Mouse (Mus musculus) midbrain, embryonic 12.5 days (tissue): ENCODE data around the gene Clcn6. TPM values are rescaled to one million over a fixed set of nuclear protein-coding genes. Genes with fewer than 3 reads are reported as not detected.

Source experiments
- ATAC-seq: fragments of 200-750 bp; cut with Nextera tagmentation; 2 replicates; pipeline ENCODE4 v1.8.0; 2017; ENCODE audit warnings: low read depth, moderate TSS enrichment, moderate library complexity; ENCODE audit not compliant: low FRiP score
- H3K27ac ChIP-seq: fragments of 300-500 bp; sonication (generic); replicated peaks from 2 replicates; pipeline ENCODE4 v1.5.1; 2016; ENCODE audit warnings: mild to moderate bottlenecking
- H3K27me3 ChIP-seq: fragments of 300-500 bp; sonication (generic); 2 replicates; pipeline ENCODE4 v1.6.1; 2016; ENCODE audit warnings: mild to moderate bottlenecking
- H3K36me3 ChIP-seq: fragments of 300-500 bp; sonication (generic); 2 replicates; pipeline ENCODE4 v1.6.1; 2016
- H3K4me1 ChIP-seq: fragments of 300-500 bp; sonication (generic); 2 replicates; pipeline ENCODE4 v1.6.1; 2016
- H3K4me2 ChIP-seq: fragments of 300-500 bp; sonication (generic); replicated peaks from 2 replicates; pipeline ENCODE4 v1.6.1; 2016; ENCODE audit warnings: mild to moderate bottlenecking, moderate library complexity
- H3K4me3 ChIP-seq: fragments of 300-500 bp; sonication (generic); 2 replicates; pipeline ENCODE4 v1.5.1; 2016; ENCODE audit warnings: mild to moderate bottlenecking
- H3K9ac ChIP-seq: fragments of 300-500 bp; sonication (generic); replicated peaks from 2 replicates; pipeline ENCODE4 v1.6.1; 2016; ENCODE audit warnings: mild to moderate bottlenecking, moderate library complexity
- H3K9me3 ChIP-seq: fragments of 300-500 bp; sonication (generic); 2 replicates; pipeline ENCODE4 v1.6.1; 2016; ENCODE audit warnings: mild to moderate bottlenecking
- WGBS: fragments of 180-500 bp; shearing (Covaris S2); methylation state at CpG from one replicate; pipeline ENCODE4 v1.1.7; 2016; 5-methylcytosine and 5-hydroxymethylcytosine counted together
- polyA plus RNA-seq: library from polyadenylated mRNA; unstranded; fragments of >200 nt; fragmentation: Nextera tagmentation; extraction: Ambion mirVana; gene quantifications from 2 replicates; pipeline ENCODE4 v1.2.1, GENCODE M21; 2016

The Clcn6 gene
- polyA plus RNA-seq, 1 experiment from 2014 or later = 26.9 TPM

DNA sequence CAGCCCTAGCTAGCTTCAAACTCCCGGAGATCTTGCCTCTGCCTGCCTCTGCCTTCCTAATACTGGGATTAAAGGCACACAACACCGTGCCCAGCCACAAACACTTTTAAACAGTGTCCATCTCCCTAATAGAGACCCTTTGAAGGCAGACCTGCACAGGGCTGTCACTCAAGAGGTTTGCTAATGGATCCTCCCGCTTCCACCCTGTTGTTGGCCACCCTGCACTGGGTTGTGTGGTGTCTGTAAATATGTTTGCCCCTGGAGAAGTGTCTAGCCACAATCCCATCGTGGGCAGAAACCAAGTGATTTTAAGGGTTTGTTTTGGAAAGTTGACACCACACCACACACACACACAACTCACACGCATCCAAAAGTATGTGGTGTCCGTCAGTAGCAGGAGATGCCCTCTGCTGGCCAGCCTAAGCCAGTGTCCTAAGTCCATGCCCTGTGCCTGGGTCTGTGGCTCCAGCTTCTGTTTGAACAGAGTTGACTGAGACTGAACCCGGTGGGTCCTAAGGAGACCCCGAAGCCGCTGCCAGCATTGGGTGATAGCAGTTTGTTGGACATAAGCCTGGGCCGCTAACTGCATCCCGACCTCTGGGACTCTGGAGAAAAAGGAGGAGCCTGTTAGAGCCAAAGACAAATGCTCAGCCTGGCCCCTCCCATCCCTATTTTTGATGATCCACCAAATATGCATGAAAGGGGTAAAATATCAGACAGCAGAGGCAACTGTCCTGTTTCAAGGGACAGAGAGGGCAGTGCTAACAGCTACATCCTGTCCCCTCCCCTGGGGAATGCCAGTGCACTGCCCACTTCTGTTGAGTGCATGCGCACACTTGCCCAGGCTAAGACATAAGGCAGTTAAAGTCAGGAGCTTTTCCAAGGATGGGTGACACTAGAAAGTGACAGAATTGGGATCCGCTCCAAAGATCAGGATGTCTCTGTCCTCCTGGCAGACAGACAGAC is 21.8 kb upstream of the Clcn6 start:
- Histone ChIP-seq H3K36me3 (peaks cover 33% of the 10 kb centered on the region), H3K9me3 (no peaks in the 10 kb centered on the region), H3K4me3 (no peak overlapping the region), H3K27ac (no peak overlapping the region), H3K4me1 (no peaks in the 10 kb centered on the region), H3K27me3 (peaks cover 5% of the 10 kb centered on the region; the same call in 1 of the 2 replicates), H3K4me2 (no peak overlapping the region), H3K9ac (0 out of 2 replicates have a peak overlapping the region, but pooled peaks have one; percentile 1)
- ATAC-seq = peak; percentile 50
- 57% methylated on average over 13 of the region's 13 CpGs for WGBS

DNA sequence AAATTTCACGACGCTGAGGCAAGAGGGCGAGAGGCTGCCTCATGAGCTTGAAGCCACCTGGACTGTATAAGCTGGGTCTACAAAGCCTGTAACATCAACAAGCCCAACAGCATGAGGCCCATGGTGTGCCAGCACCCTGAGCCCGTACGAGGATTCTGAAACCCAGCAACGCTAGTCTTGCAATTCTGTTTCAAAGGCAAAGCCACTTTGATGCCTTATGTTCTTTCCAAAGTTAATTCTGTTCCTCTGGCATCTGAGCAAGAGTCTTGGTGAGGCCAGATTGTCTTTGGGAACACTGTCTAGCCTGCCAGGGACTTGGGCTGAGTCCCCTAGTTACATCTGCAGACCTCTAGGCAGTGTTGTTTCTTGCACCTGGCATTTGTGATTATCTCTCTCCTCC is 20.4 kb upstream of the Clcn6 start:
- WGBS = 91% methylated on average over 6 of the region's 6 CpGs
- H3K27me3 ChIP-seq = 0 out of 2 replicates have a peak, but pooled peaks cover 5% of the 10 kb centered on the region

DNA sequence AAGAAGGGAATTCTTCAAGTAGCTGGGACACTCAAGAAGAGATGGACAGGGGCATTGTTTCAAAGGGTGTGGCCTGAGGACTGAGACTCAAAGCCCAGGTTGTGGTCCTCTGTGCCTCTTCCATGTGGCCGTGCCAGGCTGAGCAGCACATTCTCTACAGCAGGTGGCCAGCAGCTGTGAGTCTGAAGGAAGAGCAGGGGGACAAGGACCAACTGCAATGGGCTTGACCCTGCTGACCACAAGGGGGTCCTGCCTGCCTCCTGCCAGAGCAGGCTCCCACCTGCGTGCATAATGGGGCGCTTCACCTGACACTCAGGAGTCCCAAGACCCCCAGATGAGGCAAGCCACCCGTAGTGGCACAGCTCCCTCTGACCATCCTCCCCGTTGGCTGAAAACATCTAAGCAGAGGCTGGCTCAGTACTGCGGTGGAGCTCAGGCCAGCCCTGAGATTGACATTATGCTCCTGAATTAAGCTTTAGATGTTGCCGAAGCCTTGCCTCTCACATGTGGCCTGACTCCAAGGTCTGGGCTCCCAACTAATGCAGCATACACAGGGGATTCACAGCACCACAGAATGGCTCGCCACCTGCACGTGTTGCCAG is 19.7 kb upstream of the Clcn6 start:
- no peak overlapping the region for H3K27ac ChIP-seq
- no peak overlapping the region for H3K9ac ChIP-seq
- H3K4me3 ChIP-seq = no peak overlapping the region
- no peak for ATAC-seq
- H3K4me2 ChIP-seq = no peak overlapping the region
- WGBS = 86% methylated on average over 9 of the region's 9 CpGs
- H3K27me3 ChIP-seq = 0 out of 2 replicates have a peak, but pooled peaks cover 5% of the 10 kb centered on the region
- H3K9me3 ChIP-seq = no peaks in the 10 kb centered on the region
- no peaks in the 10 kb centered on the region for H3K4me1 ChIP-seq
- peaks cover 53% of the 10 kb centered on the region for H3K36me3 ChIP-seq

More for the DNA sequence above, 20.4 kb upstream of the Clcn6 start:
- H3K9me3 ChIP-seq = no peaks in the 10 kb centered on the region
- H3K4me2 ChIP-seq = no peak overlapping the region
- H3K4me3 ChIP-seq = no peak overlapping the region
- H3K36me3 ChIP-seq = peaks cover 46% of the 10 kb centered on the region
- no peak overlapping the region for H3K9ac ChIP-seq
- no peak overlapping the region for H3K27ac ChIP-seq
- no peak for ATAC-seq
- H3K4me1 ChIP-seq = no peaks in the 10 kb centered on the region

DNA sequence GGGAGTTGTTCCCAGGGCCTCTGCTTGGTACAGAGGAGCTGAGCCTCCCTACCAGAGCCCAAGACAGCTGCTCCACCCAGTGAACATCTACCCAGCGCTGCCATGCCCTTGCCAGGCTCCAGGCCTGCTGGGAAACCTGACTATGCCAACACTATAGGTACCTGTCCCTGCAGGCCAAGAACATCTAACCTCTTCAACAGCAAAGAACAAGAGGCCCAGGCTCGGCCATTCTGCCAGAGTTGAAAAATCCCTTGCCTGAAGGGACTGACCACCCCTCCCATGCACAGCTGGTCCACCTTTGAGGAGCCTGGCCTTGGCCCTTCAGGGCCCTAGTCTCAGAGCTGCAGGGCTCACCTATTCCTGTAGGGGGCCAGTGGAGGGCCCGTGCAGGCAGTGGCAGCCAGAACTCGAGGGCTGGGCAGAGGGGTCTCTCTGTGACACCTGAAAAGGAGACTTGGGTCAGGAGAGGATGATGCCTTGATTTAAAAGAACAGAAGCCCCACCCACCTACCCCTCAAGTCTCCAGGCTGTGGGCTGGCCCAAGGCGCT is 19.1 kb upstream of the Clcn6 start:
- H3K36me3 ChIP-seq = peaks cover 59% of the 10 kb centered on the region
- ATAC-seq = no peak; the same call in 1 of the 2 replicates
- 70% methylated on average over 5 of the region's 5 CpGs for WGBS

DNA sequence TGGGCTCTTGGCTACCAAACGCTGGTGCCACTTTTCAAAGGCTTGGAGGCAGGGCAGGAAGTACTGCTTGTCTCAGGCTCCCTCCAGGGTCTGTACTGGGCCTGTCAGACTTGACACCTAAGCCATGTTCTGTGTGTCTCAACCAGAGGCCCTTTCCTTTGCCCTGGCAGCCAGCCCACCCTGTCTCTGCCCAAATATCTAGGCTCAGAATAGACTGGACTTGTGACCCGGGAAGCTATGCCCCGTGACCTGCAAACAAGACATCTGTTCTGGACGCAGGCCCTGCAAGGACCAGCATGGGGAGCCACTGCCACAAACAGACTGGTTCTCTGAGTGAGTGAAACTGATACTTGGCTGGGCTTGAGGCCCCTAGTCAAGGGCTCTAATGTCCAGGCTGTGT is 18.2 kb upstream of the Clcn6 start:
- WGBS = 90% methylated on average over 4 of the region's 4 CpGs
- H3K36me3 ChIP-seq = peaks cover 68% of the 10 kb centered on the region

More for the DNA sequence above, 19.1 kb upstream of the Clcn6 start:
- no peak overlapping the region for H3K27ac ChIP-seq
- H3K4me3 ChIP-seq = no peak overlapping the region
- no peak overlapping the region for H3K4me2 ChIP-seq
- 0 out of 2 replicates have a peak, but pooled peaks cover 5% of the 10 kb centered on the region for H3K27me3 ChIP-seq
- no peaks in the 10 kb centered on the region for H3K9me3 ChIP-seq
- H3K4me1 ChIP-seq = no peaks in the 10 kb centered on the region
- no peak overlapping the region for H3K9ac ChIP-seq

DNA sequence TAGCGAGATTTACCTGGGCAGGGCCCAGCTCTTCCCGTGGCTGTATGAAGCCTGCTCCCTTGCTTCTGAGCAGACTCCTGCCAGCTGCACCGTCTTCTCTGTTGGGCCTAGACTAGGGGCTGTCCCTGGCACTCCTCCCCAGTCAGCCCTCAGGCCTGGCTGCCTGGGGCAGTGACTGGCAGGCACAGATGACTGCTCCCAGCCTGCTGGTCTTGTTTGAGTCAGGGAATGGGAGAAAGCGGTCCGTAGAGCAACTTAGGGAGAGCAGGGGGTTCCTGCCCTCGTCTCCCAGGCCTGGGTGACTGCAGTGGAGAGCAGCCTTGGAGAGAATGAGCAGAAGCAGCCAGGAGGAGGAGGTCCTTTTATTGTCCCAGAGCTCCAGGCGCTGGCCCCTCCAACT is 17.6 kb upstream of the Clcn6 start:
- Histone ChIP-seq H3K4me2 (no peak overlapping the region), H3K9me3 (no peaks in the 10 kb centered on the region), H3K9ac (no peak overlapping the region), H3K27me3 (no peaks in the 10 kb centered on the region), H3K4me3 (no peak overlapping the region), H3K27ac (no peak overlapping the region), H3K36me3 (peaks cover 74% of the 10 kb centered on the region), H3K4me1 (no peaks in the 10 kb centered on the region)
- 93% methylated on average over 7 of the region's 7 CpGs for WGBS
- no peak for ATAC-seq

More for the DNA sequence above, 18.2 kb upstream of the Clcn6 start:
- no peaks in the 10 kb centered on the region for H3K9me3 ChIP-seq
- H3K4me3 ChIP-seq = no peak overlapping the region
- no peak overlapping the region for H3K9ac ChIP-seq
- no peak overlapping the region for H3K4me2 ChIP-seq
- 0 out of 2 replicates have a peak, but pooled peaks cover 1% of the 10 kb centered on the region for H3K27me3 ChIP-seq
- H3K4me1 ChIP-seq = no peaks in the 10 kb centered on the region
- ATAC-seq = no peak
- no peak overlapping the region for H3K27ac ChIP-seq

DNA sequence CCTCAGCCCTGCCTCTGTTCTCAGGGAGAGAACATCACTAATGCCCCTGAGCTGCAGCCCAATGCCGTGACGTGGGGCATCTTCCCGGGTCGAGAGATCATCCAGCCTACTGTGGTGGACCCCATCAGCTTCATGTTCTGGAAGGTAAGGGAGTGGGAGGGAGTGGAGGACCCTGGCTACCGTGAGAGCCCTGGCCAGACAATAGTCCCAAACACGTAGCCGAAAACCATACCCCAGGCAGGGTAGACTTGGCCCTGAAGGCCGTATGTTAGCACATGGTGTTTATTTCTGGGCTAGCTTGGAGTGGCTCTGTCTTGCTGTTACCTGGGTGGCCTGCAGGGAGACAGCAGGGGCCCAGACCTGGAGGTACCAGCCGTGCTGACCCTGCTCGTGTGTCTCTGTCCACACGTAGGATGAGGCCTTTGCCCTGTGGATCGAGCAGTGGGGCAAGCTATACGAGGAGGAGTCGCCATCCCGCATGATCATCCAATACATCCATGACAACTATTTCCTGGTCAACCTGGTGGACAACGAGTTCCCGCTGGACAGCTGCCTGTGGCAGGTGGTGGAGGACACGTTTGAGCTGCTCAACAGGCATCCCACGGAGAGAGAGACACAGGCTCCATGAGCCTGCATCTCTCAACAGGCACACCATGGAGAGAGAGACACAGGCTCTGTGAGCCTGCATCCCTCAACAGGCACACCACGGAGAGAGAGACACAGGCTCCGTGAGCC is 16.5 kb upstream of the Clcn6 start:
- Histone ChIP-seq H3K4me3 (no peak overlapping the region), H3K4me2 (no peak overlapping the region), H3K36me3 (peaks cover 84% of the 10 kb centered on the region), H3K4me1 (no peaks in the 10 kb centered on the region), H3K9ac (no peak overlapping the region), H3K9me3 (no peaks in the 10 kb centered on the region), H3K27ac (no peak overlapping the region), H3K27me3 (no peaks in the 10 kb centered on the region)
- 93% methylated on average over 21 of the region's 21 CpGs for WGBS
- ATAC-seq = no peak

DNA sequence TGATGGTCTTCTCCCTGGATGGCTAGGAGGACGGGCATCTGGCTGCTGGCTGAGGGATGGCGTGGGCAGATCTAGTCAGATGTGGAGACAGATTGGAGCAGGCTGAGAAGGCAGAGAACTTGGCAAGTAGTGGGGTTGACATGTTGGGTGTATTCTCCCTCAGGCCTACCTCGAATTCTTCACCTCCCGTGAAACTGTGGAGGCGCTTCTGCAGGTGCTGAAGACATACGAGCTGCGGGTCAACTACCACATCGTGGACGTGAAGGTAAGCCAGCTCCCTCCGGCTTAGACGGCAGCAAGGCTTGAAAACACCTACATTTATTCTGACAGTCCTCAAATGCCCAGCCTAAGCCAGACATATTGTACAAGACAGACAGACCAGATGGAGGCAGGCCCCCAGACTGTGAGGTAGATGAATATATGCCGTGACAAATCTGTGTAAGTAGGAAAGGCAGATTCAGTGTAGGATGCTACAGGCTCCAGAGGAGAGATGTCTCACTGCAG is 14.8 kb upstream of the Clcn6 start:
- H3K36me3 ChIP-seq = peaks cover 98% of the 10 kb centered on the region
- H3K4me3 ChIP-seq = no peak overlapping the region
- H3K4me2 ChIP-seq = no peak overlapping the region
- H3K27ac ChIP-seq = no peak overlapping the region
- H3K27me3 ChIP-seq = no peaks in the 10 kb centered on the region
- 93% methylated on average over 12 of the region's 12 CpGs for WGBS
- H3K9ac ChIP-seq = no peak overlapping the region
- H3K4me1 ChIP-seq = no peaks in the 10 kb centered on the region
- H3K9me3 ChIP-seq = no peaks in the 10 kb centered on the region
- no peak for ATAC-seq

DNA sequence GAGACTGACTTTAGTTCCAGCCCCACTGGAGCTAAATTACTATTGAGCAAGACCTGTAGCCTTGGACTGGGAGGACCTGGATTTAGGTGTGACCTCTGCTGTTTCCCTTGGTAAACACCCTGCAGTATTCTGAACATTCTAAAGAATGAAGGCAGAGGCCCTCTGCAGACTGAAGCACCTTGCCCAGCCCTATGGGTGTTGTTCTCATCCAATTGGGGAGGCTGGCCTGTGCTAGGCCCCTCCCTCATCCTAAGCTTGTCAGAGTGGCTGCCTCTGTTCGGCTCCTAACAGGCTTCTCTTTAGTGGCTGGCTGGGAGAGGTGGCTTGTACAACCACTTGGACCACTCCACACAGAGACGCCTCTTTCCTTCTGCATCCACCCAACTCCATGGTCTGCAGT is 14.4 kb upstream of the Clcn6 start:
- H3K27me3 ChIP-seq = no peaks in the 10 kb centered on the region
- H3K9ac ChIP-seq = no peak overlapping the region
- no peaks in the 10 kb centered on the region for H3K9me3 ChIP-seq
- H3K4me1 ChIP-seq = no peaks in the 10 kb centered on the region
- ATAC-seq = no peak
- H3K27ac ChIP-seq = no peak overlapping the region
- peaks cover 98% of the 10 kb centered on the region for H3K36me3 ChIP-seq
- 75% methylated on average over 2 of the region's 2 CpGs for WGBS
- no peak overlapping the region for H3K4me2 ChIP-seq
- H3K4me3 ChIP-seq = no peak overlapping the region

DNA sequence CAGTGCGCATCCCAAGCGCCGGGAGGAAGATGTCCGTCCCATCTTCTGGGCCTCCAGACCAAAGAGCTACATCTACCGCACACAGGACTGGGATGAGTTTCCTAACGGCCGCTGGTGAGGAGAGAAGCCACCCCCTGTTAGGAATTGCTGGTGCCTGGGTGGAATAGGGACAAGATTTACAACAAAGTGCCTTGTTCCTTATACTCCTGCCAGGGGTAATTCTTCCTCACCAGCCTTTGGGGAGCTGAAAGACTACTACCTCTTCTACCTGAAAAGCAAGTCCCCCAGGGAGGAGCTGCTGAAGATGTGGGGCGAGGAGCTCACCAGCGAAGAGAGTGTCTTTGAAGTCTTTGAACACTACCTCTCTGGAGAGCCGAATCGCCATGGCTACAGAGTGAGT is 13.3 kb upstream of the Clcn6 start:
- H3K27ac ChIP-seq = no peak overlapping the region

DNA sequence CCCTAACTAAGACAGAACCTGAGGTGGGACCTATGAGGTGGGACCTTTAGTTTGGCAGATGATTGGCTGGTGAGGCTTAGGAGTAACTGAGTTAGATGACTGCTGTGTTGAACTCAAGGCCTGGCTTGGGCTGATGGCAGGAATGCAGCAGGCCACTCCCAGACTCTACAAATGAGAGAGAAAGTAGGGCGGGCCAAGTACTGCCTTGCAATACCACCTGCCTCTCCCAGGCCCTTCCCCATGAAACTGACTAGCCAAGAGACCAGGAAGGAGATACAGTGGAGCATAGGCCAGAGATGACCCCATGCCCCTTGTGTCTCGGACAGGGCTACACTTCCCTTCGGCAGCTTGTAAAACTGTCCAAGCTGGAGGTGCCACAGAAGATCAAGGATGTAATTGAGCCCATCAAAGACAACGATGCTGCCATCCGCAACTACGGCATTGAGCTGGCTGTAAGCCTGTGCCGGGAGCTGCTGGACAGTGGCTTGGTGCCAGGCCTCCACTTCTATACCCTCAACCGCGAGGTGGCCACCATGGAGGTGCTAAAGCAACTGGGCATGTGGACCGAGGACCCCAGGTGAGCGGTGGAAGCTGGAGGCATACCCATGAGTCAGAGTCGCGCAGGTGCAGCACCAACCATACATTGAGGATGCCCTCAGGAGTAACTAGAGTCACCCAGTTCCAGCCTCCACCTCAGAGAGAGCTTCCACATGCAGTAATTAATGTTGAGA is 12.6 kb upstream of the Clcn6 start:
- Histone ChIP-seq H3K4me2 (no peak overlapping the region), H3K27ac (no peak overlapping the region), H3K4me1 (peaks cover 5% of the 10 kb centered on the region; the same call in 1 of the 2 replicates), H3K36me3 (peaks cover 94% of the 10 kb centered on the region), H3K27me3 (no peaks in the 10 kb centered on the region), H3K9me3 (no peaks in the 10 kb centered on the region), H3K4me3 (no peak overlapping the region), H3K9ac (no peak overlapping the region)
- WGBS = 96% methylated on average over 13 of the region's 13 CpGs
- ATAC-seq = no peak

More for the DNA sequence above, 13.3 kb upstream of the Clcn6 start:
- Histone ChIP-seq H3K4me1 (no peaks in the 10 kb centered on the region), H3K27me3 (no peaks in the 10 kb centered on the region), H3K4me2 (no peak overlapping the region), H3K9me3 (no peaks in the 10 kb centered on the region), H3K4me3 (no peak overlapping the region), H3K9ac (no peak overlapping the region), H3K36me3 (peaks cover 95% of the 10 kb centered on the region)
- 88% methylated on average over 11 of the region's 11 CpGs for WGBS
- ATAC-seq = no peak
